Mouse (Mus musculus): ENCODE measurements at regions not wholly inside any gene's neighbourhood (a gene's known extent, or its start where the extent isn't known, plus 50 kb on each side); places are given as distances from the start of the nearest gene placed in this dataset.
"Not testable (repeated sequence)": the region's sequence is repeated elsewhere in the genome, so short reads cannot be mapped to it uniquely, and the experiment has no call there.

- H3K36me3 ChIP-seq, result no peaks in the 10 kb centered on the region
- H3K27me3 ChIP-seq, result no peaks in the 10 kb centered on the region
- no peak overlapping the region for H3K27ac ChIP-seq
- no peaks in the 10 kb centered on the region for H3K9me3 ChIP-seq
- H3K4me3 ChIP-seq, result no peak overlapping the region
- H3K4me2 ChIP-seq, result no peak overlapping the region
- 66% methylated on average over 7 of the region's 7 CpGs for WGBS
- H3K4me1 ChIP-seq, result no peaks in the 10 kb centered on the region
- ATAC-seq (ENCODE audit: borderline replicate concordance, extremely low read depth, low FRiP score, low TSS enrichment), result no peak
- H3K9ac ChIP-seq, result no peak overlapping the region
Observed at GRCm38 (mm10) chr17:50346451-50347192, 53.2 kb upstream of the Dazl start.

GRCm38 (mm10) chr17:50353818-50354217 is 60.4 kb upstream of the Dazl start:
- not testable (repeated sequence) for H3K27me3 ChIP-seq; ATAC-seq (ENCODE audit: borderline replicate concordance, extremely low read depth, low FRiP score, low TSS enrichment); H3K4me3 ChIP-seq; H3K4me1 ChIP-seq; H3K36me3 ChIP-seq; H3K9me3 ChIP-seq; H3K27ac ChIP-seq; H3K4me2 ChIP-seq; H3K9ac ChIP-seq
- WGBS, result 62% methylated on average over 2 of the region's 2 CpGs

GRCm38 (mm10) chr17:50354357-50354756 is 60.9 kb upstream of the Dazl start:
- Histone ChIP-seq H3K4me2 (no peak overlapping the region), H3K27me3 (no peaks in the 10 kb centered on the region), H3K4me1 (no peaks in the 10 kb centered on the region), H3K9me3 (no peaks in the 10 kb centered on the region), H3K9ac (no peak overlapping the region), H3K36me3 (no peaks in the 10 kb centered on the region), H3K27ac (no peak overlapping the region), H3K4me3 (no peak overlapping the region)
- no peak for ATAC-seq (ENCODE audit: borderline replicate concordance, extremely low read depth, low FRiP score, low TSS enrichment)
- 94% methylated on average over 6 of the region's 6 CpGs for WGBS

DNA sequence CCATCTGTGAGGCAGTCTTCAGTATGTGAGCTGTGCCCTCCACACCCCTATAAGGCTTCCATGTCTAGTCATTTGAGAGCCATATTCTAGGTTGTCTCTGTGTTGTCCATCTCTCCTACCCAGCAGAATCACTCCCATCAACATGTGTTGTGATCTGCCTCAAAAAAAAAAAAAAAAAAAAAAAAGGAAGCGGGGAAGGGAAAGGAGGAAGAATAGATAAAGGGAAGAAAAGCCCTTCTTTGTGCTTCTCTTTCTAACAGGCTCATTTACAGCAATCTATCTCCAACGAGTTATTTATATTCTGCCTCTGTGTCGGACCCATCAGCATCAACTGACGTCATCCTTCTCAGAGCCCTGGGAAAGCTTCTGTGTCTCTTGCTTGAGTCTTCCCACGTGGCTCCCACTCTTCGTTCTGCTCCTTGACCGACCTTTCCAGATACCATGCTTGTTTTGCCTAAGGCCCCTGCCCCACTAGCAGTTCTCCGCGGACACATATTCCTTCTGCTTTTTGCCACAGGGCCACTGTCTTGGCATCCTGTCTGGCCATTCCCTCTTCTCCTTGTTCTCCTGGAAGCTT is 68.3 kb upstream of the Dazl start:
- Histone ChIP-seq H3K36me3 (no peaks in the 10 kb centered on the region), H3K9me3 (no peaks in the 10 kb centered on the region), H3K27me3 (no peaks in the 10 kb centered on the region), H3K4me1 (no peaks in the 10 kb centered on the region), H3K4me3 (no peak overlapping the region), H3K9ac (no peak overlapping the region), H3K27ac (no peak overlapping the region), H3K4me2 (no peak overlapping the region)
- no peak for ATAC-seq (ENCODE audit: borderline replicate concordance, extremely low read depth, low FRiP score, low TSS enrichment)
- WGBS, result 71% methylated on average over 9 of the region's 9 CpGs

GRCm38 (mm10) chr17:50365396-50365795 is 72.0 kb upstream of the Dazl start:
- no peak for ATAC-seq (ENCODE audit: borderline replicate concordance, extremely low read depth, low FRiP score, low TSS enrichment)
- no peaks in the 10 kb centered on the region for H3K9me3 ChIP-seq

DNA sequence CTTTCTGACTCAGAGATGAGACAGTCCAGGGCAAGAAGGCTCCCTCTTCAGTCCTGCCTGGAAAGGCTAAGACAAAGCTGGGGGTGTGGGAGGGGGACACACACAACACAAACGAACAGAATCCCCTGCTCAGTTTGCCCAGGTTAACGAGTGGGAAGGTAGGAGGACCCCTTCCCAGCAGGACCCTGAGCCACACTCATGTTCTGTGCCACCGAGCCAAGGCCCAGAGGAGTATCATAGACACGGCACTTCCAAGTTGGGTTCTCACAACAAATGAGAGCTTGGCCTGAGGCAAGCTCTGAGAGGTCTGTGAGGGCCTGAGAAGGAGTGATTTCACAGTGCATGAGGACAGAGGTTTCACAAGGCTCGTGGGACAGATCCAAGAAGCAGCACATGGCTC is 72.7 kb upstream of the Dazl start:
- no peak for ATAC-seq (ENCODE audit: borderline replicate concordance, extremely low read depth, low FRiP score, low TSS enrichment)
- H3K27ac ChIP-seq, result no peak overlapping the region
- no peaks in the 10 kb centered on the region for H3K27me3 ChIP-seq
- WGBS, result 71% methylated on average over 5 of the region's 5 CpGs
- no peaks in the 10 kb centered on the region for H3K4me1 ChIP-seq
- H3K9ac ChIP-seq, result no peak overlapping the region
- H3K4me3 ChIP-seq, result no peak overlapping the region
- H3K9me3 ChIP-seq, result no peaks in the 10 kb centered on the region
- H3K4me2 ChIP-seq, result no peak overlapping the region
- no peaks in the 10 kb centered on the region for H3K36me3 ChIP-seq

More at GRCm38 (mm10) chr17:50365396-50365795, 72.0 kb upstream of the Dazl start:
- H3K4me3 ChIP-seq, result no peak overlapping the region
- no peaks in the 10 kb centered on the region for H3K27me3 ChIP-seq
- no peak overlapping the region for H3K27ac ChIP-seq
- H3K36me3 ChIP-seq, result no peaks in the 10 kb centered on the region
- H3K9ac ChIP-seq, result no peak overlapping the region
- WGBS, result 88% methylated on average over 7 of the region's 7 CpGs
- no peak overlapping the region for H3K4me2 ChIP-seq
- H3K4me1 ChIP-seq, result no peaks in the 10 kb centered on the region

DNA sequence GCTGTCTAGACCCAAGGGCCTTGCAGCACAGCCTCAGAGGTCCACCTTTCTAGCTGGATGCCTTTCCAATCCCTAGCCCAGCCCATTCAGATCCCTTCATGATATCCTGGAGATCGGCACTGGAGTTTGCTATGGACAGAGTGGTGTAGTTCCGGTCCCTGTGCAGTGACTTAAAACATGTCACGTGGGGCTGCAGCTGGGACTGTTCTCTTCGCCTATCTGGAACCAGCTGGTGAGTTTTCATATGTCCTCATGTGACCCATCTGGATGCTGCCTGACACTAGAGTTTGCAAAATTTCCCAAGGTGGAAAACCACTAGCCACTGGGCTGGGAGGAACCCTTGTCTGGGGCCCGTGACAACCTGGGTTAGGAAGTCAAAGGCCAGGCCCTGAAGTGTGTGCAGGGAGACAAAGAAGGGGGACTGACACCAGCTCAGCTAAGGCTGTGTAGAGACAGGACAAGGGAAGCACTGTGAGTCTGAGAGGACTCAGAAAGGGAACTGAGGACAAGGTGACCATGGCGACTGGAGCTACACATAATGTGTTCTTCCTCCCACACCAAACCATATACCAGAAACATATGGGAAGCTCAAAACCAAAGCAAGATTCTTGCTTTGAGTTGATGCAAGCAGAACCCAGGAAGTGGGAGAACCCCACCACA is 75.9 kb upstream of the Dazl start:
- Histone ChIP-seq H3K36me3 (no peaks in the 10 kb centered on the region), H3K4me2 (no peak overlapping the region), H3K9me3 (no peaks in the 10 kb centered on the region), H3K27ac (no peak overlapping the region), H3K9ac (no peak overlapping the region), H3K4me1 (no peaks in the 10 kb centered on the region), H3K4me3 (no peak overlapping the region), H3K27me3 (no peaks in the 10 kb centered on the region)
- 69% methylated on average over 6 of the region's 6 CpGs for WGBS
- ATAC-seq (ENCODE audit: borderline replicate concordance, extremely low read depth, low FRiP score, low TSS enrichment), result no peak

- no peak overlapping the region for H3K4me2 ChIP-seq
- H3K27me3 ChIP-seq, result no peaks in the 10 kb centered on the region
- no peaks in the 10 kb centered on the region for H3K36me3 ChIP-seq
- no peaks in the 10 kb centered on the region for H3K9me3 ChIP-seq
- no peak for ATAC-seq (ENCODE audit: borderline replicate concordance, extremely low read depth, low FRiP score, low TSS enrichment)
- H3K9ac ChIP-seq, result no peak overlapping the region
- H3K4me1 ChIP-seq, result no peaks in the 10 kb centered on the region
- no peak overlapping the region for H3K4me3 ChIP-seq
- H3K27ac ChIP-seq, result no peak overlapping the region
- 93% methylated on average over 1 of the region's 1 CpGs for WGBS
Observed at GRCm38 (mm10) chr17:50370484-50370883, 77.0 kb upstream of the Dazl start.

DNA sequence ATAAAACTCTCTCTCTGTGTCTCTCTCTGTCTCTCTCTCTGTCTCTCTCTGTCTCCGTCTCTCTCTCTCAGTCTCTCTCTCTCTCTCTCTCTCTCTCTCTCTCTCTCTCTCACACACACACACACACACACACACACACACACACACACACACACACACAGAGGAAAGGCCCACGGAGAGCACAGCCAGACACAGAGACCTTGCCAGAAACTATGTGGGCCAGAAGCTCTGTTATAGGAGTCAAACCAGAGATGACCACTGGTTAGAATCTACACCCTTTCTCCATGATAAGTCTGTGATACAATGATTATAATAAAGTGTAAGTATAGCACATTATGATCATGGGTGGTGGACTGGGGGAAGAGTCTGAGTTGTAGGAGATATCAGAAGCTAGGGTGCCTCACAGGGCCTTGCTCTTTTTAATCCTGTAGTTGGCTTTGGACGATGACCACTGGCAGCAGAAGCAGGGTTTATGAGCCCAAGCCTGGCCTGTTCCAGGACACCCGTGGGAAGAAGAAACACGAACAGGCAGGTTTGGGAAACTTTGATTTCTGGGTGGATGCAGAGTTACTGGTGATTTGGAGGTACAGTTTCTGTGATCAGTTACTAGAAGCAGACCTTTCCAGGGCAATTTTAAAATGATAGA is 80.2 kb upstream of the Dazl start:
- Histone ChIP-seq H3K9ac (no peak overlapping the region), H3K27ac (no peak overlapping the region), H3K4me1 (no peaks in the 10 kb centered on the region), H3K9me3 (no peaks in the 10 kb centered on the region), H3K36me3 (no peaks in the 10 kb centered on the region), H3K4me3 (no peak overlapping the region), H3K4me2 (no peak overlapping the region), H3K27me3 (no peaks in the 10 kb centered on the region)
- ATAC-seq (ENCODE audit: borderline replicate concordance, extremely low read depth, low FRiP score, low TSS enrichment), result no peak
- 80% methylated on average over 5 of the region's 5 CpGs for WGBS

DNA sequence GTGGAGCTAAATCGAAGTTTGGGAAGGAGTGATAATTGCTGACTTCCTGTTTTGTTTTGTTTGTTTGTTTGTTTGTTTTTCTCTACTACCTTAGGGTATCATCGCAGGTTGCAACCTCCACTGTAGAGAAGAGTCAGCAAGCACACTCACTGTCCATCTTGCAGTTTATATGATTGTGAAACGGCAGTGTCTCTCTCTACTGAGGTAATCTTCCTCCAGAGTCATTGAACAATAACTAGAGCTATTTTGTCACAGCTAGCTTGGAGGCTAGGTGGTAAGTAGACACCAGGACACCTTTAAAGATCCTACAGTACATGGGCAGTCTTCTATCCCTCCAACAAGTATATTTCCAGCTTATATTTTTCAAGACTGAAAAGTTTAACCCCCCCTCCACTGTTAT is 82.0 kb upstream of the Dazl start:
- no peak for ATAC-seq (ENCODE audit: borderline replicate concordance, extremely low read depth, low FRiP score, low TSS enrichment)
- Histone ChIP-seq H3K9me3 (no peaks in the 10 kb centered on the region), H3K4me2 (no peak overlapping the region), H3K4me3 (no peak overlapping the region), H3K27ac (no peak overlapping the region), H3K4me1 (no peaks in the 10 kb centered on the region), H3K9ac (no peak overlapping the region), H3K36me3 (no peaks in the 10 kb centered on the region), H3K27me3 (no peaks in the 10 kb centered on the region)
- WGBS, result 80% methylated on average over 3 of the region's 3 CpGs

GRCm38 (mm10) chr17:50376708-50377107 is 83.3 kb upstream of the Dazl start:
- no peak overlapping the region for H3K27ac ChIP-seq
- no peaks in the 10 kb centered on the region for H3K4me1 ChIP-seq
- H3K9ac ChIP-seq, result no peak overlapping the region
- H3K4me2 ChIP-seq, result no peak overlapping the region
- H3K9me3 ChIP-seq, result no peaks in the 10 kb centered on the region
- no peaks in the 10 kb centered on the region for H3K36me3 ChIP-seq
- 92% methylated on average over 8 of the region's 8 CpGs for WGBS
- no peak overlapping the region for H3K4me3 ChIP-seq
- no peak for ATAC-seq (ENCODE audit: borderline replicate concordance, extremely low read depth, low FRiP score, low TSS enrichment)
- no peaks in the 10 kb centered on the region for H3K27me3 ChIP-seq

GRCm38 (mm10) chr17:50378141-50378727 is 84.8 kb upstream of the Dazl start:
- no peak for ATAC-seq (ENCODE audit: borderline replicate concordance, extremely low read depth, low FRiP score, low TSS enrichment)
- Histone ChIP-seq H3K9me3 (no peaks in the 10 kb centered on the region), H3K27ac (no peak overlapping the region), H3K4me1 (no peaks in the 10 kb centered on the region), H3K27me3 (no peaks in the 10 kb centered on the region), H3K4me3 (no peak overlapping the region), H3K9ac (no peak overlapping the region), H3K4me2 (no peak overlapping the region), H3K36me3 (no peaks in the 10 kb centered on the region)
- WGBS, result 79% methylated on average over 3 of the region's 3 CpGs
